Mouse (Mus musculus) bone marrow macrophage, adult 2 months (primary cell): ENCODE measurements around the gene Rasgrp1. TPM values are rescaled to one million over a fixed set of nuclear protein-coding genes. Genes with fewer than 3 reads are reported as not detected.

Experiments
- H3K27ac ChIP-seq: 2 replicates; pipeline ENCODE4 v1.5.1; 2012; ENCODE audit warnings: low read depth, low read length; ENCODE audit not compliant: insufficient read depth
- H3K4me1 ChIP-seq: 2 replicates; pipeline ENCODE4 v1.6.1; 2012; ENCODE audit warnings: low read length; ENCODE audit not compliant: control insufficient read depth, insufficient read depth
- H3K4me3 ChIP-seq: 2 replicates; pipeline ENCODE4 v1.5.1; 2012; ENCODE audit warnings: mild to moderate bottlenecking, low read length, moderate library complexity; ENCODE audit not compliant: insufficient read depth
- CTCF ChIP-seq: IDR thresholded peaks from 2 replicates; pipeline ENCODE4 v1.5.1; 2012; ENCODE audit warnings: low read depth, mild to moderate bottlenecking, low read length, moderate library complexity
- POLR2A ChIP-seq: IDR thresholded peaks from 2 replicates; pipeline ENCODE4 v1.6.1; 2012; ENCODE audit warnings: mild to moderate bottlenecking, low read depth, low read length, borderline replicate concordance
- polyA plus RNA-seq: library from polyadenylated mRNA; stranded (reverse); fragments of >200 nt; gene quantifications from 2 replicates; pipeline ENCODE4 v1.2.4, GENCODE M21; 2012; ENCODE audit not compliant: missing spikeins, insufficient read depth, insufficient read length

Gene Rasgrp1
- 0.16 and 0.35 TPM in 2 replicates for polyA plus RNA-seq

- H3K4me1 ChIP-seq, result 0 out of 2 replicates have a peak, but pooled peaks cover 2% of the 10 kb centered on the region
- TF ChIP-seq CTCF (no peak), POLR2A (no peak)
- peak within 1 kb of the TSS; percentile 45 for H3K4me3 ChIP-seq
- H3K27ac ChIP-seq, result no peak within 1 kb of the TSS
Measured at GRCm38 (mm10) chr2:117342547-117343239, at the start of gene Rasgrp1. Gene Rasgrp1, minus strand, starts transcription at chr2:117343001.

DNA sequence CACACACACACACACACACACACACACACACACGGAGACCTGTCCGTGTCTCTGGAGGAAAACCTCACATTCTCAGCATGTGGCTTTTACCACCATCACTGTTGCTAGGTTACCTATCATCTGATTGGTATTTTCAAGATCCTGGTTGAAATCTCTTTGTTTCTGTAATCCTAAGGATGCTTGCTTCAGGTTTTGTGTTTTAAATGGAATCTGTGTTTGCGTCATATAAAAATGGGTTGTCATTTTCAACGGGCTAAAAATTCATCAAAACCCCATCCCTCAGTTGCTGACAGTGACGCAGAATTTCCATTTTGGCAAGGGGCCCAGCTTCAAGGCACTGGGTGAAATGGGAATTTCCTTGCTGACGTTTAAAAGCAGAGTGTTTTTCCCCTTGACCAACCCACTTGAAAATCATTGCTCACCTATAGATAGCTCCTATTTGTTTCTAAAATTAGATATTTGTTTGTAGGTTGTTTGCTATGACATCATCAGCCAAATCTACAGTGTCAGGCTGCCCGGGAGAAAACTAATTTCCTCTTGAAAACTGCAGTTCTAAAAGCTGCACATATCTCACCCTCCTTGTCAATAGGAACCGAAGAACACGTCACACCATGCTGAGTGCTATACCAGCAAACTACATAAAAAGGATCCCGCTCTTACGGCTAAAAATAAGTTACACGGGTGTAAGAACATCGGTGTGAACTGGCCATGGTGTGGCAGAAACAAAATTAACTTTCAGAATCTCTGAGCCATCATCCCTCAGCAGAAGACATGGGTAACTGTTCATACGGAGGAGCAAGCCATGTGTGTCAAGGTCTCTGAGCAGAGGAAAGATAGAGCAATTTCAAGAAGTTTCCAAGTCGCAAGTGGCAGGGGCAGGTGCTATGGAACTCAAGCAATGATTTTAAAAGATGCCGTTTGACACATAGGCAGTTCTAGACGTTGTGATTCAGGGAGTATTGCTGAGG, 47.4 kb upstream of the Rasgrp1 start:
- H3K4me1 ChIP-seq, result peaks cover 13% of the 10 kb centered on the region

DNA sequence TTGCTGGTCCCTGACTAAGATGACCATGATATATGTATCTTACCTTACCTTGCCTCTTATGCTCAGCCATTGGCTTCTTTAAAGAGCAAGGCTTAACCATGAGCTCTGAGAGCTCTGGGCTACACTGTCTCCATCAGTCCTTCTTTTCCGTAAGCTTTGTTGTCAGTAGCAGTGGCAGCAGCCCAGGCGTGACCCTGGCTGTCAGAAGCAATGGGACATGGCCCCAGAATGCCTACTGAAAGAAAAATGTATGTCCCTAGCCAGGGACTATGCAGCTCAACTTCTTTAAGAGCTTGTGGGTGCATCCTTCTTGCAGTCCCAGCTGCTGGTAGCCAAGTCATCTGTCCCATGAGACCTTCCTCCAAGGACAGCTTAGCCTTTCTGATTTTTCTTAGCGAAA, 46.7 kb upstream of the Rasgrp1 start:
- Histone ChIP-seq H3K27ac (no peak overlapping the region), H3K4me3 (no peak overlapping the region)

More for the DNA sequence above, 47.4 kb upstream of the Rasgrp1 start:
- no peak overlapping the region for H3K4me3 ChIP-seq
- no peak overlapping the region for H3K27ac ChIP-seq
- no peak for TF ChIP-seq CTCF
- TF ChIP-seq POLR2A, result no peak

DNA sequence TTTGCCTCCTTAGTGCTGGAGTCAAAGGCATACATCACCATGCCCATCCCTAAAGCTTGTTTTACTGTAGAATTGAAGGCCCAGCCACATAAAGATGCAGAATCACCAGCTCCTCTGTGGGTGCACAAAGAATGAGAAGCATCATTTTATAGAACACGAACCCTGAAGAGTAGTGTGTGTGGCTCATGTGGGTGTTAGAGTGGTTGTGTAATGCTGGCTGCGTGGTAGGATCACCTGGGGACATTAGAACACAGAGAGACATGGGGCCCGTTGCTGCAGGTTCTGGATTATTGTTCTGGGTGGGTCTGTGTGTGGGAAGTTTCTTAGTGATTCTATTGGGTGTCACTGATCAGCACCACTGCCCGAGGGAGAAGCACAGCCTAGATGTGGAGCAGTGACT, 45.3 kb upstream of the Rasgrp1 start:
- Histone ChIP-seq H3K4me3 (no peak overlapping the region), H3K4me1 (peaks cover 13% of the 10 kb centered on the region), H3K27ac (no peak overlapping the region)
- TF ChIP-seq POLR2A, result no peak
- no peak for TF ChIP-seq CTCF

More for the DNA sequence above, 46.7 kb upstream of the Rasgrp1 start:
- H3K4me1 ChIP-seq, result peaks cover 13% of the 10 kb centered on the region
- no peak for TF ChIP-seq POLR2A
- TF ChIP-seq CTCF, result no peak

DNA sequence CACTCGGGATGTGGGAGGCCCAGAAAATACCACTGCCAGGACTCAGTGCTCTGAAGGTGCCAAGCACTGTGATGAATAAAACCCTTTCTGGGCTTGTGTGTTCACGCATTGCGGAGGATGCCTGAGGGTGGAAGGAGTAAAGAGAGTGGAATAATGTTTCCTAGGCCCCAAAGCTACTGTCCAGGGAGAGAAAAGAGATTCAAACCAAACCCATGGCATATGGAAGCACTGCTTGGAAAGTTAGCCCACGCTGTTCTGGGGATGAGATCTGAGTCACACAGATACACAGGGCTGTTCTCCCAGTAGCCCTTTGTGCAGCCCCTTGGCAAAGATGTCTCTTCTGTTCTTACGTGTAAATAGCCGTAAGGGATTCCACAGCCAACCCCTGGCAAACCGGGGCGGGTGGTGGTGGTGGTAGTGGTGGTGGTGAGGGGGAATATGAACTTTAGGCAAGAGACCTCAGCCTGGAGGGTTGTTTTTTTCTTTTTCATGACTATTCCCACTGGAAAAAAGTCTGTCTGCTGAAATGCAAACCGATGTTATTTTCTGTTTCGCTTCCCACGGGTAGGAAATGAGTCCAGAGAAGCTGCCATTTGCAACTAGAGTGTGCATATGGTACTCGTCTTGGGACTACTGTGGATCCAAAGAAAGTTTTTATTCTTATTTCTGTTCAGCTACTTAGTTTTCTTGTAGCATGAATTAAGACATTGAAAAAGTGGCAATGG, 44.3 kb upstream of the Rasgrp1 start:
- H3K27ac ChIP-seq, result no peak overlapping the region
- TF ChIP-seq CTCF, result no peak
- TF ChIP-seq POLR2A, result no peak
- H3K4me3 ChIP-seq, result no peak overlapping the region
- H3K4me1 ChIP-seq, result peaks cover 13% of the 10 kb centered on the region

GRCm38 (mm10) chr2:117386036-117386590, 43.3 kb upstream of the Rasgrp1 start:
- H3K27ac ChIP-seq, result no peak overlapping the region
- TF ChIP-seq POLR2A (no peak), CTCF (no peak)
- H3K4me1 ChIP-seq, result peaks cover 13% of the 10 kb centered on the region
- H3K4me3 ChIP-seq, result no peak overlapping the region

GRCm38 (mm10) chr2:117381314-117381713, 38.5 kb upstream of the Rasgrp1 start:
- TF ChIP-seq POLR2A (no peak), CTCF (no peak)
- no peak overlapping the region for H3K4me3 ChIP-seq
- peaks cover 4% of the 10 kb centered on the region for H3K4me1 ChIP-seq
- no peak overlapping the region for H3K27ac ChIP-seq

DNA sequence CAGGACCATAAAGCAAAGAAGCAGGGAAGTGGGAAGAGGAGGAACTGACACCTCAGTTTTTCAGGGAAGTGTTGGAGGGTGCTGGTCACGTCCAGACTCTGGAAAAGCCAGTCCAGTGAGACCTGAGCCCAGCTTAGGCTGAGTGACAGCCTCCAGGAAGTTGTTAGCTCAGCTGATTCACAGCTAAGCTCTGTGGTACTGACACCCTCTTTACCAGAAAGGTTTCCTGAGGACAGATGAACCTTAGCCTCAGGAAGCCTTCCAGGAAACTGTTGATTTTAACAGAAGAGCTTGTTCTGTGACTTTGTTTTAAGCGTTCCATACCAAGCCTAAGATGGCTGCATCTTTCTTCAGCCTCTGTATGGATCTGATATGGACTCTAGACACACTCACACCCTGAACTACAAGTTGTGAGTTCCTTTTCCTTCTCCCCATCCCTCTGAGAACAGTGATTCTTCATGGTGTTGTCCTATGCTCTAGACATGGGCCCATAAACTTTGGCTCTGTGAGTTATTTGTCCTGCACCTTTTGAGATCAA, 31.6 kb upstream of the Rasgrp1 start:
- no peak overlapping the region for H3K4me3 ChIP-seq
- no peak overlapping the region for H3K27ac ChIP-seq
- no peaks in the 10 kb centered on the region for H3K4me1 ChIP-seq
- TF ChIP-seq POLR2A (no peak), CTCF (no peak)

DNA sequence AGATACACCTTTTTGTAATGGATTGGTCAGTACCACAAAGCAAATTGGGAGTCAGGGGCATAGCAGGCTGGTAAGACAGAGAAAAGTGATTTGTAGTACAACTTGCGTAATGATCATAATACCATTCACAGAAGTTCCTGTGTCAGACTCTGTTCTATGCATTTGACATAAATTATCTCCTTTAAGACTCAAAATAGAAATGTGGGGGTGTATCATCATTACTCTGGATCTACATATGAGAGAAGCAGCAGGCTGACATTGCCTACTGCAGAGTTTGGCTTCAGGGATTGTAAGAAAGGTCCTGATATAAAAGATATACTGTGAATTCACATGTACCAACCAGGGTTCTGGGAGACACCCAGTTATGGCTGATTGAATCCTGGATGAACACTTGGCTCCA, 28.9 kb upstream of the Rasgrp1 start:
- H3K4me3 ChIP-seq, result no peak overlapping the region
- H3K4me1 ChIP-seq, result no peaks in the 10 kb centered on the region
- H3K27ac ChIP-seq, result no peak overlapping the region
- TF ChIP-seq CTCF, result no peak
- TF ChIP-seq POLR2A, result no peak
